Mouse (Mus musculus): ENCODE data around the gene Ranbp10. TPM values are rescaled to one million over a fixed set of nuclear protein-coding genes. Genes with fewer than 3 reads are reported as not detected.
A peak's percentile ranks its signal among the peaks of the same experiment; 100 is the strongest.

The Ranbp10 gene
- polyA plus RNA-seq, 1 experiment, result 35.7 TPM

DNA sequence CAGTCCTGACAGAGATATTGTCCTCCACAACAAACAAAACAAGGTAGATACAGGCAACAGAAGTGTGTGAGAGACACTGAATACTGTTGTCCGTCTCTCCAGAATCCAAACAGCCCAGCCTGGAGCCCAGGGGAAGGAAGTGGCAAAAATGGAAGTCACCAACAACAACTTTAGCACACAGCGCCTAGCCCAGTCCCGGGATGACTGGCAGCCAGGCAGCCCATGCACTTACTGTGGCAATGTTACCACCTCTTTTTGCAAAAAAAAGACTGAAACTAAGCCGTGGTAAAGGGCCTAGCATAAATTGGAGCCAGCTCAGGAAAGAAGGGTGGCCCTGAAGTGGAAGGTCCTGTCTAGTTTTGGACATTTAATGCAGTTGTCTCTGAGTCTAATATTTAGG lies 771 bp downstream of the Ranbp10 start:
- peak; percentile 5 for DNase-seq (ENCODE audit: low read depth)
- TF ChIP-seq CTCF (IDR thresholded peaks at IDR 0.05; ENCODE audit: borderline replicate concordance, extremely low read depth, insufficient read depth, insufficient read length), result no peak
- no peak for TF ChIP-seq POLR2A (IDR thresholded peaks at IDR 0.05; ENCODE audit: borderline replicate concordance, extremely low read depth, insufficient read depth, insufficient read length, poor library complexity, severe bottlenecking)

GRCm38 (mm10) chr8:105825506-105825905 lies 1.6 kb downstream of the Ranbp10 start:
- DNase-seq (ENCODE audit: low read depth), result no peak
- no peak for TF ChIP-seq POLR2A (IDR thresholded peaks at IDR 0.05; ENCODE audit: borderline replicate concordance, extremely low read depth, insufficient read depth, insufficient read length, poor library complexity, severe bottlenecking)
- no peak for TF ChIP-seq CTCF (IDR thresholded peaks at IDR 0.05; ENCODE audit: borderline replicate concordance, extremely low read depth, insufficient read depth, insufficient read length)

DNA sequence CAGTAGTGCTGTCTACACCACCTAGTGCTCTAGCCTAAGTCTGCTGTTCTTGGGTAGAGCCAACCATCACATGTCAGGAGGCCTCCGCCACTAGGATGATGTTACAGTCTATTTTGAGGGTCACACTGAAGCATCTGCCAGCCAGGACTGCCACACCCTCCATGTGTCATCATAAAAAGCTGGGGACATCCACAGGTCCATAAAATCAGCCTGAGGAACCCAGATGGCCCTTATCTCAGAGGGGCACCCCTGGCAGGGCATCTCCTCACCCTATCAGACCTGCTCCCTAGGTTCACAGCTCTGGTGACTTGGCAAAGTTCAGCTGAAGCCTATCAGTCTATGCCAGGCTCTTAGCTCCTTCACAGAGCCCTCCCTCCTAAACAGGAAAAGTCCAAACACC lies 6.2 kb downstream of the Ranbp10 start:
- no peak for DNase-seq (ENCODE audit: low read depth)
- TF ChIP-seq POLR2A (IDR thresholded peaks at IDR 0.05; ENCODE audit: borderline replicate concordance, extremely low read depth, insufficient read depth, insufficient read length, poor library complexity, severe bottlenecking) (no peak), CTCF (IDR thresholded peaks at IDR 0.05; ENCODE audit: borderline replicate concordance, extremely low read depth, insufficient read depth, insufficient read length) (no peak)

DNA sequence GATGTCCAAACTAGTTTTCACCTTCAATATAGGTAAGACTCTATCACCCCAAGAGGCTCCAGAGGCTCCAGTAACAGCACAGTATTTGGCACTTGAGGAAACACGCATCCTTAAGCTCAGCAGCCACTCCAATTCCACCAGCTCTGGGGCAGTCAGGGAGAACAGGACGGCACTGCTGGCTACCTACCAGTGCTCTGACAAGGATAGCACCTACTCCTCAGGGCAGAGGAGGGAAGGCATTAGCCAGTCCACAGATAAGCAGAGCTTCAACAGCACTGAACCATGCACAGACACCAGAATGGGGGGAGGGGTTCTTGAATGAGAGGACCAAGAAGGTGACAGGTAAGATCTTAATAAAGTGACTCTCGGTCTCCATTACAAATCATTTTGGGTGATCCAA lies 7.5 kb downstream of the Ranbp10 start:
- no peak for TF ChIP-seq POLR2A (IDR thresholded peaks at IDR 0.05; ENCODE audit: borderline replicate concordance, extremely low read depth, insufficient read depth, insufficient read length, poor library complexity, severe bottlenecking)
- TF ChIP-seq CTCF (IDR thresholded peaks at IDR 0.05; ENCODE audit: borderline replicate concordance, extremely low read depth, insufficient read depth, insufficient read length), result no peak
- DNase-seq (ENCODE audit: low read depth), result no peak

DNA sequence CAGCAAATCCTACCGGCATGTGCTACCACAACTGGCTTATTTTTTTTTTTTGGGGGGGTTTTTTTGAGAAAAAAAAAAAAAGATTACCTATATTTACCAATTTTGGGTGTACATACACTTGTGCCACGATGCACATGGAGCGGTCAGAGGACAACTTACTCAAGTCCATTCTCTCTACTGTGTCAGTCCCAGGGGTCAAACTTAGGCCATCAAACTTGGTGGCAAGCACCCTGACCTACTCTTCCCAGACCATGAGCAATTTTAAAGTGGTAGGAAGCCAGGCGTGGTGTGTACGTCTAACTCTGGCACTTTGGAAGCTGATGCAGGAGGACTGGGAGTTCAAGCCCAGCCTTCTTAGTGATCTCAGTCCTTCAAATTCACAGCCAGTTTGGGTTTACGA lies 13.9 kb downstream of the Ranbp10 start:
- TF ChIP-seq POLR2A (IDR thresholded peaks at IDR 0.05; ENCODE audit: borderline replicate concordance, extremely low read depth, insufficient read depth, insufficient read length, poor library complexity, severe bottlenecking), result no peak
- no peak for DNase-seq (ENCODE audit: low read depth)

- DNase-seq (ENCODE audit: low read depth), result no peak
- TF ChIP-seq CTCF (IDR thresholded peaks at IDR 0.05; ENCODE audit: borderline replicate concordance, extremely low read depth, insufficient read depth, insufficient read length), result no peak
- TF ChIP-seq POLR2A (IDR thresholded peaks at IDR 0.05; ENCODE audit: borderline replicate concordance, extremely low read depth, insufficient read depth, insufficient read length, poor library complexity, severe bottlenecking), result no peak
These were observed 14.6 kb downstream of the Ranbp10 start for GRCm38 (mm10) chr8:105812511-105812910.

- no peak for DNase-seq (ENCODE audit: low read depth)
- TF ChIP-seq POLR2A (IDR thresholded peaks at IDR 0.05; ENCODE audit: borderline replicate concordance, extremely low read depth, insufficient read depth, insufficient read length, poor library complexity, severe bottlenecking), result no peak
- TF ChIP-seq CTCF (IDR thresholded peaks at IDR 0.05; ENCODE audit: borderline replicate concordance, extremely low read depth, insufficient read depth, insufficient read length), result no peak
These were observed 15.6 kb downstream of the Ranbp10 start for GRCm38 (mm10) chr8:105811543-105811942.

- TF ChIP-seq POLR2A (IDR thresholded peaks at IDR 0.05; ENCODE audit: borderline replicate concordance, extremely low read depth, insufficient read depth, insufficient read length, poor library complexity, severe bottlenecking), result no peak
- no peak for TF ChIP-seq CTCF (IDR thresholded peaks at IDR 0.05; ENCODE audit: borderline replicate concordance, extremely low read depth, insufficient read depth, insufficient read length)
- DNase-seq (ENCODE audit: low read depth), result no peak
These were observed 16.1 kb downstream of the Ranbp10 start for GRCm38 (mm10) chr8:105811061-105811460.

GRCm38 (mm10) chr8:105810245-105810786 lies 16.8 kb downstream of the Ranbp10 start:
- no peak for DNase-seq (ENCODE audit: low read depth)
- TF ChIP-seq CTCF (IDR thresholded peaks at IDR 0.05; ENCODE audit: borderline replicate concordance, extremely low read depth, insufficient read depth, insufficient read length) (no peak), POLR2A (IDR thresholded peaks at IDR 0.05; ENCODE audit: borderline replicate concordance, extremely low read depth, insufficient read depth, insufficient read length, poor library complexity, severe bottlenecking) (no peak)

DNA sequence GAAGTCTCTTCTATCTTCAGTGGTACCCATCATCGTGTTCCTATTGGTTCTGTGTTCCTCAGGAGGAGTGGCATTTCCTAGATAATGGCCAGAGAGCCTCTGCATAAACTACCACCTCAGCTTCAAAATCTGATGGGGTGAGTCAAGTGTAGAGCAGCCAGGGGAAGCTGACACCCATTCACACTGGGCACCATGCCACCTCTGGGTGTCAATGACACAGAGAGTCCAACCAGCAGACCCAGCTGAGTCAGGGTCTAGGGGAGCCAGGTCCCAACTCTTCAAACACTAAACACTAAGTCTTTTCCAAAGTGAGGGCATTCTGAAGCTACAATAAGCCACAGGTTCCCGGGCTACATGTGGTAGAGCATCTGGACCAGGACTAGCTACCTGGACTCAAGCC lies 18.7 kb downstream of the Ranbp10 start:
- no peak for DNase-seq (ENCODE audit: low read depth)
- TF ChIP-seq POLR2A (IDR thresholded peaks at IDR 0.05; ENCODE audit: borderline replicate concordance, extremely low read depth, insufficient read depth, insufficient read length, poor library complexity, severe bottlenecking), result no peak
- TF ChIP-seq CTCF (IDR thresholded peaks at IDR 0.05; ENCODE audit: borderline replicate concordance, extremely low read depth, insufficient read depth, insufficient read length), result no peak

GRCm38 (mm10) chr8:105807766-105808165 lies 19.4 kb downstream of the Ranbp10 start:
- DNase-seq (ENCODE audit: low read depth), result no peak
- TF ChIP-seq POLR2A (IDR thresholded peaks at IDR 0.05; ENCODE audit: borderline replicate concordance, extremely low read depth, insufficient read depth, insufficient read length, poor library complexity, severe bottlenecking) (no peak), CTCF (IDR thresholded peaks at IDR 0.05; ENCODE audit: borderline replicate concordance, extremely low read depth, insufficient read depth, insufficient read length) (no peak)

- DNase-seq (ENCODE audit: low read depth), result no peak
- no peak for TF ChIP-seq CTCF (IDR thresholded peaks at IDR 0.05; ENCODE audit: borderline replicate concordance, extremely low read depth, insufficient read depth, insufficient read length)
These were observed 21.2 kb downstream of the Ranbp10 start for GRCm38 (mm10) chr8:105805964-105806363.

DNA sequence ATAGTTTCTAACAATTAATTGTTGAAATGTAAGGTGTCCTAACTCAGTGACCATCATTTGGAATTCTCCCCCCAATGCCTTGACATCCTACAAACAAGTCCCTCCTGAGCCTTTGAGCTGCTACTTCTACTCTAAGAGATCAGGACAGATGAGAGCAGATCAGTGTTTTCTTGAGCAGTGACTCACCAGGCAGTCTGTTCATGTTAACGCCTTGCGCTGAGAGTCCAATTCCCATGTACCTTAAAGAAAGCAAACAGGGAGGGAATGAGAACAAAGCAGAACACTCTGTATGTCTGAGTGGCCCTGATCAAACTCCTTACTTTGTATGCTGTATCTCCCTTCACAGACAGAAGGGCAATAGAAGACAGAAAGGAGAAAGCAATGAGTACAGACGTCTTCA lies 21.8 kb downstream of the Ranbp10 start:
- DNase-seq (ENCODE audit: low read depth), result no peak
- TF ChIP-seq CTCF (IDR thresholded peaks at IDR 0.05; ENCODE audit: borderline replicate concordance, extremely low read depth, insufficient read depth, insufficient read length) (no peak), POLR2A (IDR thresholded peaks at IDR 0.05; ENCODE audit: borderline replicate concordance, extremely low read depth, insufficient read depth, insufficient read length, poor library complexity, severe bottlenecking) (no peak)
